Comparison of ENCODE assay signal across 8 mouse cellular contexts in the genomic region with DNA sequence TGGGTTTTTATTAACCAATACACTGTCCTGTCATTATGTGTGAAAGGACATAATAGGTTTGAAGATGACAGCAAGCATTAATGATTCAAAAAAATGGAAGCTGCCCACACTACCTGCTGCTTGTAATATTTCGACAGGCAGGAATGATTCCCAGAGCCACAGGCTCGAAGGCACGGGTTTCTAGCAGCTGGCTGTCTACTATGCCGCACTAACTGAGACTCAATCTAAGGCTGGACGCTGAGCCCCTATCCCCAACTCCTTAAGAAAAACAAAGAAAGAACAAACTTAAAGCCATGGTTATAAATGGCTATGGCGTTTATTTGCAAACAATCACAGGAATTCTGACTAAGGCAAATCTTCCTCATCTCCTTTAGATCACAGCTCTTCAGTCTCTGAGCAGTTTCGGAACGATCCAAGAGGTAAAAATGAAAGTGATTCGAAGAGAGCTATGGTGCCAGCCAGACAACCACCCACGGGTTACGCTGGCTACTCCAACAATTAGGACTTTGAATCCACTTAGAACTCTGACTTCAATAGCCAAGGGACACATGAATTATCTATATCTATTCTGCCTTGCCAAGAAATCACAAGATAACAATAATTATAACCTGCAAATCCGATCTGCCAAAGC. TPM values are rescaled to one million over a fixed set of nuclear protein-coding genes. Genes with fewer than 3 reads are reported as not detected.
DNase-seq lines count a peak whose midpoint lies in the region; ATAC-seq and TF ChIP-seq lines count a peak whose summit lies in the region.

No protein-coding gene starts in this region.

- no peak for TF ChIP-seq CTCF in testis, adult 2 months (IDR thresholded peaks at IDR 0.05; ENCODE audit: control insufficient read depth, insufficient read depth, insufficient replicate concordance, low read depth, low read length)

- peak overlapping the region; percentile 48 for H3K9ac ChIP-seq in limb, embryonic 14.5 days (ENCODE audit: low read depth, low read length, severe bottlenecking)
- H3K9ac ChIP-seq in neural tube, embryonic 12.5 days: peak overlapping the region; percentile 45; the same call in 1 of the 2 replicates

- no peak for DNase-seq in cerebellum, postnatal 36 days
- no peak for DNase-seq in testis, postnatal 10 days (ENCODE audit: low spot score)
- no peak for DNase-seq in limb, embryonic 14.5 days (ENCODE audit: low spot score)
- no peak for DNase-seq in ovary, postnatal 10 days (ENCODE audit: low spot score)
- no peak for DNase-seq in urinary bladder, postnatal 14 days (ENCODE audit: low spot score)

- no peak overlapping the region for H3K27ac ChIP-seq in testis, adult 2 months (ENCODE audit: control insufficient read depth, insufficient read depth, low read depth, low read length)
- H3K27ac ChIP-seq in limb, embryonic 14.5 days (replicated peaks; ENCODE audit: low read depth, low read length): no peak overlapping the region; the same call in 1 of the 2 replicates
- no peak overlapping the region for H3K27ac ChIP-seq in neural tube, embryonic 12.5 days

- H3K4me1 ChIP-seq in testis, adult 2 months (ENCODE audit: control insufficient read depth, insufficient read depth, low read length): peaks cover 2% of the 10 kb centered on the region
- H3K4me1 ChIP-seq in limb, embryonic 14.5 days (ENCODE audit: control insufficient read depth, insufficient read depth, low read length): peaks cover 9% of the 10 kb centered on the region; the same call in 1 of the 2 replicates
- peaks cover 9% of the 10 kb centered on the region for H3K4me1 ChIP-seq in neural tube, embryonic 12.5 days

- peak; percentile 13; the same call in 1 of the 2 replicates for ATAC-seq in cerebellum, adult (ENCODE audit: insufficient number of reproducible peaks, low FRiP score, low TSS enrichment)
- ATAC-seq in limb, embryonic 14.5 days (ENCODE audit: low FRiP score, low read depth): peak; percentile 13; the same call in 1 of the 2 replicates
- ATAC-seq in neural tube, embryonic 12.5 days (ENCODE audit: low FRiP score, low read depth): peak; percentile 41; the same call in 1 of the 2 replicates

- no peaks in the 10 kb centered on the region for H3K27me3 ChIP-seq in testis, adult 2 months (ENCODE audit: control insufficient read depth, insufficient read depth, low read length)
- H3K27me3 ChIP-seq in limb, embryonic 14.5 days (ENCODE audit: control insufficient read depth, insufficient read depth, low read length): no peaks in the 10 kb centered on the region
- H3K27me3 ChIP-seq in neural tube, embryonic 12.5 days (replicated peaks): no peaks in the 10 kb centered on the region

- H3K4me3 ChIP-seq in testis, adult 2 months (ENCODE audit: control insufficient read depth, low read depth, low read length): peak overlapping the region; percentile 30
- peak overlapping the region; percentile 55 for H3K4me3 ChIP-seq in limb, embryonic 14.5 days (replicated peaks; ENCODE audit: low read length)
- peak overlapping the region; percentile 41 for H3K4me3 ChIP-seq in neural tube, embryonic 12.5 days

- no peak for TF ChIP-seq POLR2A in testis, adult 2 months (IDR thresholded peaks at IDR 0.05; ENCODE audit: control insufficient read depth, low read depth, low read length)
- TF ChIP-seq POLR2A in limb, embryonic 14.5 days (IDR thresholded peaks at IDR 0.05; ENCODE audit: borderline replicate concordance, extremely low read depth, insufficient read depth, insufficient read length): no peak

- H3K9me3 ChIP-seq in limb, embryonic 14.5 days (ENCODE audit: control insufficient read depth, low read length): no peaks in the 10 kb centered on the region
- no peaks in the 10 kb centered on the region for H3K9me3 ChIP-seq in neural tube, embryonic 12.5 days

- H3K4me2 ChIP-seq in limb, embryonic 14.5 days (replicated peaks; ENCODE audit: low read depth, low read length, severe bottlenecking): peak overlapping the region; percentile 52
- peak overlapping the region; percentile 71 for H3K4me2 ChIP-seq in neural tube, embryonic 12.5 days (replicated peaks)

- H3K36me3 ChIP-seq in testis, adult 2 months (ENCODE audit: control insufficient read depth, insufficient read depth, low read length): no peaks in the 10 kb centered on the region
- no peaks in the 10 kb centered on the region for H3K36me3 ChIP-seq in limb, embryonic 14.5 days (ENCODE audit: control insufficient read depth, insufficient read depth, low read length)
- H3K36me3 ChIP-seq in neural tube, embryonic 12.5 days: no peaks in the 10 kb centered on the region

- WGBS in limb, embryonic 14.5 days: 15% methylated on average over 12 of the region's 12 CpGs
- WGBS in neural tube, embryonic 12.5 days: 12% methylated on average over 12 of the region's 12 CpGs

RNA-seq across cellular contexts. Expression of a gene that starts 15.6 kb away (rescaled TPM):
- 0.81 and 0.89 TPM in 2 replicates for polyA plus RNA-seq in testis, adult 2 months (2012; rRNA removed)
- 1.8 and 2.0 TPM in 2 replicates for polyA plus RNA-seq in limb, embryonic 14.5 days (2012; rRNA removed)
- polyA plus RNA-seq in limb, embryonic 14.5 days (2014; fragmentation: Nextera tagmentation; extraction: Ambion mirVana): 2.9 and 3.8 TPM in 2 replicates
- 3.8 and 4.2 TPM in 2 replicates for polyA plus RNA-seq in neural tube, embryonic 12.5 days (2016; fragmentation: Nextera tagmentation; extraction: Ambion mirVana)
